Mouse (Mus musculus): ENCODE results near the gene Cryz. TPM values are rescaled to one million over a fixed set of nuclear protein-coding genes. Genes with fewer than 3 reads are reported as not detected.

Gene Cryz
- polyA plus RNA-seq, 1 experiment from 2014 or later, result 14.4 TPM

DNA sequence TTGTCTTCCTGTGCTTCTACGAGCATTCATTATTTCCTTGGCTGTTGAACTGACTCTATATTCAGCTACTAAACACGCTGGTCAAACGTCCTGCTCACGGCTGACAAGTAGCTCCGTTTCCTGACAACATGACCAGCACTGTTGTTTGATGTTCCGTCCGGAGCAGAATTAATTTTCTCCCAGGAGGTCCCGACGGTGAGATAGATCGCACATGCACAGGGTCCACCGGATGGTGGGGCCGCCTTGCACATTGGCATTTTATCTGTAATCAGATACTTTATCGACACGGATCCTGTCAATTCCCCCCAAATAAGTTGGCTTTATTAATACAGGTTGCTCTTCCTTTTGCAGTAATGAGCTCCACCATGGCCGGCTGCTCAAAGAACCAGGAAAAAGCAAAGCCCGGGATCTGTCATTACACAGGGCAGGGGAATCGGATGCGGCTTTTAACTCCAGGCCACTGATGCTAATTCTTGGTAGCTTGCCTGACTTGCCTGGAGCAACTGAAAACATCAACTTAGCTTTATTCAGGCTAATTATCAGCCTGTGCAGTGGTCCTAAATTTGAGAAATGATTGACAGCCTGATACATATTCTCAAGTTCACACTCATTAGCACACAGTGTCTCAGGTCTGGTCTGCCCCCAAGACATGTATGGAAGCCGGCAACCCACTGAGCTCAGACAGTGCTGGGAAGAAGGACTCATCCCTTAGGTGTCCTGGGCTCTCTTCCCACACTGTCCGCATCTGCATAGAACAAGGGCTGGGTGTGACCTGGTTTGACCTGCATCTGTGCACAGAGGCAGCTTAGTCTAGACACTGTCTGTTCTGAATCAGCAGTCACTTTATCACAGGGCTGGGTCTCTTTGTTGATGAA, 53.1 kb downstream of the Cryz start:
- H3K9ac ChIP-seq (ENCODE audit: low read length), result no peak overlapping the region
- 73% methylated on average over 20 of the region's 20 CpGs for WGBS
- H3K4me1 ChIP-seq (ENCODE audit: control insufficient read depth in 2 of 2, insufficient read depth in 2 of 2, low read length in 2 of 2), result no peaks in the 10 kb centered on the region; a peak in 2 of 4 replicates
- no peak overlapping the region for H3K27ac ChIP-seq (replicated peaks in 1 of 2; ENCODE audit: control insufficient read depth in 1 of 2, insufficient read depth in 1 of 2, low read depth in 2 of 2, low read length in 2 of 2)
- no peaks in the 10 kb centered on the region for H3K36me3 ChIP-seq (ENCODE audit: control insufficient read depth, insufficient read depth, low read length)
- peaks cover 15% of the 10 kb centered on the region for H3K27me3 ChIP-seq (ENCODE audit: control insufficient read depth, insufficient read depth, low read length)
- H3K9me3 ChIP-seq (ENCODE audit: control insufficient read depth, low read length), result no peaks in the 10 kb centered on the region
- H3K4me2 ChIP-seq (ENCODE audit: low read length), result no peak overlapping the region
- ATAC-seq (ENCODE audit: insufficient number of reproducible peaks, insufficient read depth, low FRiP score, low read depth), result no peak
- no peak overlapping the region for H3K4me3 ChIP-seq (ENCODE audit: control insufficient read depth in 1 of 2, insufficient read depth in 1 of 2, low read depth in 1 of 2, low read length in 2 of 2)

- Histone ChIP-seq H3K4me2 (ENCODE audit: low read length) (no peak overlapping the region), H3K9ac (ENCODE audit: low read length) (no peak overlapping the region), H3K36me3 (ENCODE audit: control insufficient read depth, insufficient read depth, low read length) (no peaks in the 10 kb centered on the region), H3K4me1 (ENCODE audit: control insufficient read depth in 2 of 2, insufficient read depth in 2 of 2, low read length in 2 of 2) (no peaks in the 10 kb centered on the region; a peak in 2 of 4 replicates), H3K4me3 (ENCODE audit: control insufficient read depth in 1 of 2, insufficient read depth in 1 of 2, low read depth in 1 of 2, low read length in 2 of 2) (no peak overlapping the region), H3K27ac (replicated peaks in 1 of 2; ENCODE audit: control insufficient read depth in 1 of 2, insufficient read depth in 1 of 2, low read depth in 2 of 2, low read length in 2 of 2) (no peak overlapping the region), H3K9me3 (ENCODE audit: control insufficient read depth, low read length) (no peaks in the 10 kb centered on the region), H3K27me3 (ENCODE audit: control insufficient read depth, insufficient read depth, low read length) (peaks cover 20% of the 10 kb centered on the region)
- 76% methylated on average over 10 of the region's 10 CpGs for WGBS
- no peak for ATAC-seq (ENCODE audit: insufficient number of reproducible peaks, insufficient read depth, low FRiP score, low read depth)
Measured at GRCm38 (mm10) chr3:154651192-154651821, 54.8 kb downstream of the Cryz start.

GRCm38 (mm10) chr3:154652581-154653420, 56.3 kb downstream of the Cryz start:
- H3K36me3 ChIP-seq (ENCODE audit: control insufficient read depth, insufficient read depth, low read length), result no peaks in the 10 kb centered on the region
- H3K9me3 ChIP-seq (ENCODE audit: control insufficient read depth, low read length), result no peaks in the 10 kb centered on the region
- no peak for ATAC-seq (ENCODE audit: insufficient number of reproducible peaks, insufficient read depth, low FRiP score, low read depth)
- H3K9ac ChIP-seq (ENCODE audit: low read length), result no peak overlapping the region
- H3K4me2 ChIP-seq (ENCODE audit: low read length), result no peak overlapping the region
- WGBS, result 39% methylated on average over 24 of the region's 24 CpGs
- H3K4me3 ChIP-seq (ENCODE audit: control insufficient read depth in 1 of 2, insufficient read depth in 1 of 2, low read depth in 1 of 2, low read length in 2 of 2), result no peak overlapping the region
- peaks cover 20% of the 10 kb centered on the region for H3K27me3 ChIP-seq (ENCODE audit: control insufficient read depth, insufficient read depth, low read length)
- no peaks in the 10 kb centered on the region; a peak in 2 of 4 replicates for H3K4me1 ChIP-seq (ENCODE audit: control insufficient read depth in 2 of 2, insufficient read depth in 2 of 2, low read length in 2 of 2)
- no peak overlapping the region for H3K27ac ChIP-seq (replicated peaks in 1 of 2; ENCODE audit: control insufficient read depth in 1 of 2, insufficient read depth in 1 of 2, low read depth in 2 of 2, low read length in 2 of 2)

DNA sequence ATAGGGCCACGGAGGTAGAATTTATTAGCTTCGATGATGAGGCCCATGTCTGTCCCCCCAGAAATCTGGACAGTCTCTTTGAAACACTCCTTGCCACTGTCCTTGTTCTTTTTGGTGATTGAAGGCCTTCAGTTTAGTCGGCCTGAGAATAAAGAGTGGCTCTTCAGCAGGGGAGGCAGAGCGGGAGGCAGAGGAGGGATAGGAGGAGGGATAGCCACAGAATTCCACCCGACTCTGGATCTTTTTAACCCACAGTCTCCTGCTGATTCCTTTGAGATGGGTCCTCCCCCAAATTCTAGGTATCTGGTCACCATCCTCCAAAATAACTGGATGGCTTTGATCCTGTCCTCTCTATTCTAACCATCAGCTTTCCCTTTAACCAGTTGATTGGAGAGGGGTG, 56.9 kb downstream of the Cryz start:
- Histone ChIP-seq H3K9ac (ENCODE audit: low read length) (no peak overlapping the region), H3K36me3 (ENCODE audit: control insufficient read depth, insufficient read depth, low read length) (no peaks in the 10 kb centered on the region), H3K4me2 (ENCODE audit: low read length) (no peak overlapping the region), H3K27me3 (ENCODE audit: control insufficient read depth, insufficient read depth, low read length) (peaks cover 20% of the 10 kb centered on the region), H3K9me3 (ENCODE audit: control insufficient read depth, low read length) (no peaks in the 10 kb centered on the region), H3K4me3 (ENCODE audit: control insufficient read depth in 1 of 2, insufficient read depth in 1 of 2, low read depth in 1 of 2, low read length in 2 of 2) (no peak overlapping the region), H3K4me1 (ENCODE audit: control insufficient read depth in 2 of 2, insufficient read depth in 2 of 2, low read length in 2 of 2) (no peaks in the 10 kb centered on the region; a peak in 2 of 4 replicates), H3K27ac (replicated peaks in 1 of 2; ENCODE audit: control insufficient read depth in 1 of 2, insufficient read depth in 1 of 2, low read depth in 2 of 2, low read length in 2 of 2) (no peak overlapping the region)
- WGBS, result 73% methylated on average over 5 of the region's 5 CpGs
- no peak for ATAC-seq (ENCODE audit: insufficient number of reproducible peaks, insufficient read depth, low FRiP score, low read depth)

DNA sequence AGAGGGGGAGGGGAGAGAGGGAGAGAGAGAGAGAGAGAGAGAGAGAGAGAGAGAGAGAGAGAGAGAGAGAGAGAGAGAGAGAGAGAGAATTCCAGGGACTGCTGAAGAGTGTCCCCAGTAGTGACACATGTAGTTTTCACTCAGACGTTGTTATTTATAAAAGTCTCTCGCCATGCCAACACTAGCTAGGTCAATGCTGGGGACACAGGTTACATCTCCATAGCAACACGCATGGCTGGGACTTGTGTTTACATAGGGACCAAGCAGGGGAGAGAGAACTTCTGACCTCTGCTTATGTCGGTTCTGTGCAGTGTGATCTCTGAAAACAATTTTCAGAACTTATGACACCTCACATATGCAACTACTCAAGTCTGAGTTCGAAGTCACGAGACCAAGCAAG, 57.8 kb downstream of the Cryz start:
- no peak overlapping the region for H3K4me3 ChIP-seq (ENCODE audit: control insufficient read depth in 1 of 2, insufficient read depth in 1 of 2, low read depth in 1 of 2, low read length in 2 of 2)
- H3K4me1 ChIP-seq (ENCODE audit: control insufficient read depth in 2 of 2, insufficient read depth in 2 of 2, low read length in 2 of 2), result no peaks in the 10 kb centered on the region; a peak in 2 of 4 replicates
- H3K4me2 ChIP-seq (ENCODE audit: low read length), result no peak overlapping the region
- no peak for ATAC-seq (ENCODE audit: insufficient number of reproducible peaks, insufficient read depth, low FRiP score, low read depth)
- no peak overlapping the region for H3K27ac ChIP-seq (replicated peaks in 1 of 2; ENCODE audit: control insufficient read depth in 1 of 2, insufficient read depth in 1 of 2, low read depth in 2 of 2, low read length in 2 of 2)
- H3K36me3 ChIP-seq (ENCODE audit: control insufficient read depth, insufficient read depth, low read length), result no peaks in the 10 kb centered on the region
- no peak overlapping the region for H3K9ac ChIP-seq (ENCODE audit: low read length)
- 54% methylated on average over 6 of the region's 6 CpGs for WGBS
- peaks cover 20% of the 10 kb centered on the region for H3K27me3 ChIP-seq (ENCODE audit: control insufficient read depth, insufficient read depth, low read length)
- no peaks in the 10 kb centered on the region for H3K9me3 ChIP-seq (ENCODE audit: control insufficient read depth, low read length)

DNA sequence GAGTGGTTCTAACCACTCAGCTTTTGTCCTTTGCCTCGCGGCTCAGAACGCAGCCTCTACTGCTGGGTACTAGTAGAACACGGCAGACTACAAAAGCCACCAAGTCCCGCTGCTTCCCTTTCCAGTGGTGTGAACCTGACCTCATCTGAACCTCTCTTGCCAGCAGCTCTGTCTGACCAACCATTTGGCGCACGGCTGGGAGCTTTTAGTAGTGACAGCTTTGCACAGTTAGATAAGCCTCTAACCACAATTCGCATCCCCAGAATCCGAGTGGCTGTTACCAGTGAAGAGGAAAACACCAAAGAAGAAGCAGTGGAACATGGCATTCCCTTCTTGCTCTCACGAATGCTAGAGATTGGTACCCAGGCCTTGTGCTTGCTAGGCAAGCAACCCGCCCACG, 58.4 kb downstream of the Cryz start:
- no peak for ATAC-seq (ENCODE audit: insufficient number of reproducible peaks, insufficient read depth, low FRiP score, low read depth)
- no peaks in the 10 kb centered on the region; a peak in 2 of 4 replicates for H3K4me1 ChIP-seq (ENCODE audit: control insufficient read depth in 2 of 2, insufficient read depth in 2 of 2, low read length in 2 of 2)
- peaks cover 20% of the 10 kb centered on the region for H3K27me3 ChIP-seq (ENCODE audit: control insufficient read depth, insufficient read depth, low read length)
- H3K4me3 ChIP-seq (ENCODE audit: control insufficient read depth in 1 of 2, insufficient read depth in 1 of 2, low read depth in 1 of 2, low read length in 2 of 2), result no peak overlapping the region
- H3K36me3 ChIP-seq (ENCODE audit: control insufficient read depth, insufficient read depth, low read length), result no peaks in the 10 kb centered on the region
- no peak overlapping the region for H3K9ac ChIP-seq (ENCODE audit: low read length)
- no peaks in the 10 kb centered on the region for H3K9me3 ChIP-seq (ENCODE audit: control insufficient read depth, low read length)
- no peak overlapping the region for H3K27ac ChIP-seq (replicated peaks in 1 of 2; ENCODE audit: control insufficient read depth in 1 of 2, insufficient read depth in 1 of 2, low read depth in 2 of 2, low read length in 2 of 2)
- 45% methylated on average over 12 of the region's 12 CpGs for WGBS
- H3K4me2 ChIP-seq (ENCODE audit: low read length), result no peak overlapping the region

GRCm38 (mm10) chr3:154655711-154656110, 59.2 kb downstream of the Cryz start:
- H3K27ac ChIP-seq (replicated peaks in 1 of 2; ENCODE audit: control insufficient read depth in 1 of 2, insufficient read depth in 1 of 2, low read depth in 2 of 2, low read length in 2 of 2), result no peak overlapping the region
- no peak overlapping the region for H3K4me3 ChIP-seq (ENCODE audit: control insufficient read depth in 1 of 2, insufficient read depth in 1 of 2, low read depth in 1 of 2, low read length in 2 of 2)
- H3K9ac ChIP-seq (ENCODE audit: low read length), result no peak overlapping the region
- H3K9me3 ChIP-seq (ENCODE audit: control insufficient read depth, low read length), result no peaks in the 10 kb centered on the region
- no peaks in the 10 kb centered on the region for H3K36me3 ChIP-seq (ENCODE audit: control insufficient read depth, insufficient read depth, low read length)
- H3K27me3 ChIP-seq (ENCODE audit: control insufficient read depth, insufficient read depth, low read length), result peaks cover 20% of the 10 kb centered on the region
- 79% methylated on average over 5 of the region's 5 CpGs for WGBS
- ATAC-seq (ENCODE audit: insufficient number of reproducible peaks, insufficient read depth, low FRiP score, low read depth), result no peak
- no peak overlapping the region for H3K4me2 ChIP-seq (ENCODE audit: low read length)
- H3K4me1 ChIP-seq (ENCODE audit: control insufficient read depth in 2 of 2, insufficient read depth in 2 of 2, low read length in 2 of 2), result no peaks in the 10 kb centered on the region; a peak in 2 of 4 replicates
